Mouse (Mus musculus) heart, embryonic 14.5 days (tissue): ENCODE results near the gene Olfr220. TPM values are rescaled to one million over a fixed set of nuclear protein-coding genes. Genes with fewer than 3 reads are reported as not detected.

Experiments used
- ATAC-seq: fragments of 200-750 bp; cut with Nextera tagmentation; 2 replicates; pipeline ENCODE4 v1.8.0; 2017; ENCODE audit warnings: low read depth, moderate TSS enrichment; ENCODE audit not compliant: insufficient number of reproducible peaks, insufficient read depth, low FRiP score
- H3K27ac ChIP-seq, 2 experiments: fragments of 200-500 bp in 1 of 2; fragments of 300-500 bp in 1 of 2; sonication (generic) in 1 of 2; replicated peaks in 1 of 2; 2 replicates each; pipeline ENCODE4 v1.5.1; 2012 to 2014; ENCODE audit warnings: low read depth in 2 of 2, low read length in 2 of 2, control low read depth in 1 of 2, mild to moderate bottlenecking in 1 of 2, mixed read lengths in 1 of 2; ENCODE audit not compliant: control insufficient read depth in 1 of 2, insufficient read depth in 1 of 2
- H3K27me3 ChIP-seq: fragments of 300-500 bp; sonication (generic); 2 replicates; pipeline ENCODE4 v1.6.1; 2014; ENCODE audit warnings: mild to moderate bottlenecking, low read length, control low read depth; ENCODE audit not compliant: control insufficient read depth, insufficient read depth
- H3K36me3 ChIP-seq: fragments of 300-500 bp; sonication (generic); 2 replicates; pipeline ENCODE4 v1.6.1; 2014; ENCODE audit warnings: mild to moderate bottlenecking, control low read depth, low read length, mixed read lengths; ENCODE audit not compliant: control insufficient read depth, insufficient read depth
- H3K4me1 ChIP-seq, 2 experiments: fragments of 200-500 bp in 1 of 2; fragments of 300-500 bp in 1 of 2; sonication (generic) in 1 of 2; 2 replicates each; pipeline ENCODE4 v1.6.1; 2012 to 2014; ENCODE audit warnings: low read length in 2 of 2, control low read depth in 1 of 2, mixed read lengths in 1 of 2; ENCODE audit not compliant: control insufficient read depth in 2 of 2, insufficient read depth in 2 of 2
- H3K4me2 ChIP-seq: fragments of 300-500 bp; sonication (generic); 2 replicates; pipeline ENCODE4 v1.6.1; 2014; ENCODE audit warnings: mild to moderate bottlenecking, low read length
- H3K4me3 ChIP-seq, 2 experiments: fragments of 200-500 bp in 1 of 2; fragments of 300-500 bp in 1 of 2; sonication (generic) in 1 of 2; 2 replicates each; pipeline ENCODE4 v1.5.1; 2012 to 2014; ENCODE audit warnings: low read length in 2 of 2, mild to moderate bottlenecking in 2 of 2, control low read depth in 1 of 2, low read depth in 1 of 2, moderate library complexity in 1 of 2; ENCODE audit not compliant: control insufficient read depth in 1 of 2, insufficient read depth in 1 of 2
- H3K9ac ChIP-seq: fragments of 300-500 bp; sonication (generic); 2 replicates; pipeline ENCODE4 v1.6.1; 2014; ENCODE audit warnings: mild to moderate bottlenecking, low read length
- H3K9me3 ChIP-seq: fragments of 300-500 bp; sonication (generic); 2 replicates; pipeline ENCODE4 v1.6.1; 2016; ENCODE audit warnings: low read length, control low read depth; ENCODE audit not compliant: control insufficient read depth
- WGBS: fragments of 180-500 bp; shearing (Covaris S2); extraction: QIAGEN DNeasy Blood & Tissue Kit; methylation state at CpG from one replicate; pipeline ENCODE4 v1.1.7; 2014; 5-methylcytosine and 5-hydroxymethylcytosine counted together
- polyA plus RNA-seq: library from polyadenylated mRNA; unstranded; fragments of >200 nt; fragmentation: Nextera tagmentation; extraction: Ambion mirVana; gene quantifications from 2 replicates; pipeline ENCODE4 v1.2.1, GENCODE M21; 2014

The Olfr220 gene
- polyA plus RNA-seq = not detected in 2 replicates

- ATAC-seq = no peak
- Histone ChIP-seq H3K27me3 (no peaks in the 10 kb centered on the region), H3K4me1 (no peaks in the 10 kb centered on the region), H3K4me3 (no peak within 1 kb of the TSS), H3K9ac (no peak within 1 kb of the TSS), H3K4me2 (no peak within 1 kb of the TSS), H3K27ac (no peak within 1 kb of the TSS), H3K36me3 (no peaks in the 10 kb centered on the region), H3K9me3 (no peaks in the 10 kb centered on the region)
- WGBS = 33% methylated on average over 1 of the region's 1 CpGs
These were observed at the start of gene Olfr220 for GRCm38 (mm10) chr1:174441782-174442181. Gene Olfr220 (plus strand): TSS chr1:174442082.

- no peak overlapping the region for H3K4me3 ChIP-seq
- ATAC-seq = no peak
- H3K4me2 ChIP-seq = no peak overlapping the region
- H3K4me1 ChIP-seq = no peaks in the 10 kb centered on the region
- H3K9ac ChIP-seq = no peak overlapping the region
- no peaks in the 10 kb centered on the region for H3K36me3 ChIP-seq
- H3K27me3 ChIP-seq = no peaks in the 10 kb centered on the region
- H3K27ac ChIP-seq = no peak overlapping the region
- 45% methylated on average over 4 of the region's 4 CpGs for WGBS
- no peaks in the 10 kb centered on the region for H3K9me3 ChIP-seq
These were observed 18.9 kb upstream of the Olfr220 start for GRCm38 (mm10) chr1:174422959-174423358.

GRCm38 (mm10) chr1:174423764-174424163, 18.1 kb upstream of the Olfr220 start, which contains the start of gene Olfr414:
Gene Olfr414 (plus strand): TSS chr1:174424064.
- Histone ChIP-seq H3K27me3 (no peaks in the 10 kb centered on the region), H3K4me2 (no peak within 1 kb of the TSS), H3K4me1 (no peaks in the 10 kb centered on the region), H3K9ac (no peak within 1 kb of the TSS), H3K27ac (no peak within 1 kb of the TSS), H3K36me3 (no peaks in the 10 kb centered on the region), H3K9me3 (no peaks in the 10 kb centered on the region), H3K4me3 (no peak within 1 kb of the TSS)
- no peak for ATAC-seq
- WGBS = 52% methylated on average over 1 of the region's 1 CpGs

- 35% methylated on average over 3 of the region's 3 CpGs for WGBS
- Histone ChIP-seq H3K9me3 (no peaks in the 10 kb centered on the region), H3K9ac (no peak overlapping the region), H3K36me3 (no peaks in the 10 kb centered on the region), H3K4me2 (no peak overlapping the region), H3K27me3 (no peaks in the 10 kb centered on the region), H3K4me3 (no peak overlapping the region), H3K4me1 (no peaks in the 10 kb centered on the region), H3K27ac (no peak overlapping the region)
- ATAC-seq = no peak
These were observed 15.5 kb upstream of the Olfr220 start for GRCm38 (mm10) chr1:174426180-174426986.

- 81% methylated on average over 1 of the region's 1 CpGs for WGBS
- no peak for ATAC-seq
These were observed 14.5 kb upstream of the Olfr220 start for GRCm38 (mm10) chr1:174427402-174427801.

GRCm38 (mm10) chr1:174428407-174428806, 13.5 kb upstream of the Olfr220 start:
- WGBS = 85% methylated on average over 2 of the region's 2 CpGs
- Histone ChIP-seq H3K27me3 (no peaks in the 10 kb centered on the region), H3K27ac (no peak overlapping the region)

More at GRCm38 (mm10) chr1:174427402-174427801, 14.5 kb upstream of the Olfr220 start:
- H3K9ac ChIP-seq = no peak overlapping the region
- H3K9me3 ChIP-seq = no peaks in the 10 kb centered on the region
- H3K27ac ChIP-seq = no peak overlapping the region
- H3K36me3 ChIP-seq = no peaks in the 10 kb centered on the region
- H3K4me3 ChIP-seq = no peak overlapping the region
- H3K27me3 ChIP-seq = no peaks in the 10 kb centered on the region
- H3K4me1 ChIP-seq = no peaks in the 10 kb centered on the region
- no peak overlapping the region for H3K4me2 ChIP-seq

GRCm38 (mm10) chr1:174434121-174434520, 7.8 kb upstream of the Olfr220 start:
- Histone ChIP-seq H3K4me3 (no peak overlapping the region), H3K9me3 (no peaks in the 10 kb centered on the region), H3K27me3 (no peaks in the 10 kb centered on the region), H3K36me3 (no peaks in the 10 kb centered on the region), H3K27ac (no peak overlapping the region), H3K4me2 (no peak overlapping the region), H3K4me1 (no peaks in the 10 kb centered on the region), H3K9ac (no peak overlapping the region)
- ATAC-seq = no peak
- 29% methylated on average over 1 of the region's 1 CpGs for WGBS

More at GRCm38 (mm10) chr1:174428407-174428806, 13.5 kb upstream of the Olfr220 start:
- no peak overlapping the region for H3K4me2 ChIP-seq
- H3K9ac ChIP-seq = no peak overlapping the region
- H3K9me3 ChIP-seq = no peaks in the 10 kb centered on the region
- ATAC-seq = no peak
- H3K4me1 ChIP-seq = no peaks in the 10 kb centered on the region
- no peak overlapping the region for H3K4me3 ChIP-seq
- no peaks in the 10 kb centered on the region for H3K36me3 ChIP-seq
